ENCODE assay signal across 29 mouse cellular contexts in genomic region chr1:24184981-24185380, GRCm38 (mm10). TPM values are rescaled to one million over a fixed set of nuclear protein-coding genes. Genes with fewer than 3 reads are reported as not detected.
A peak's percentile ranks its signal among the peaks of the same experiment; 100 is the strongest.
DNase-seq lines count a peak whose midpoint lies in the region; ATAC-seq and TF ChIP-seq lines count a peak whose summit lies in the region.
"Had no signal": no experiment of that assay in that cellular context is flagged by ENCODE, and none has a peak within 500 bp of the region (broad histone marks: within the 10 kb centered on the region; RNA-seq: fewer than 3 reads in every experiment).

No protein-coding gene starts in this region.

- H3K36me3 ChIP-seq in midbrain, postnatal 0 days (ENCODE audit: insufficient read depth, low read length) = no peaks in the 10 kb centered on the region
- no peaks in the 10 kb centered on the region for H3K36me3 ChIP-seq in midbrain, embryonic 16.5 days (ENCODE audit: control insufficient read depth, insufficient read depth, low read length)
- H3K36me3 ChIP-seq: hindbrain, embryonic 12.5 days; intestine, embryonic 15.5 days; limb, embryonic 12.5 days; liver, embryonic 15.5 days; neural tube, embryonic 12.5 days; stomach, embryonic 15.5 days had no signal

- no peak for TF ChIP-seq CTCF in midbrain, postnatal 0 days (IDR thresholded peaks at IDR 0.05)

- ATAC-seq in midbrain, postnatal 0 days (ENCODE audit: low FRiP score) = no peak
- no peak for ATAC-seq in midbrain, embryonic 16.5 days
- ATAC-seq: hindbrain, postnatal 0 days; intestine, embryonic 15.5 days had no signal

- H3K4me2 ChIP-seq in midbrain, postnatal 0 days (ENCODE audit: low read depth, low read length, poor library complexity, severe bottlenecking) = no peak overlapping the region
- no peak overlapping the region for H3K4me2 ChIP-seq in midbrain, embryonic 16.5 days (ENCODE audit: low read length)
- H3K4me2 ChIP-seq: heart, embryonic 11.5 days; hindbrain, embryonic 12.5 days; intestine, embryonic 15.5 days; limb, embryonic 12.5 days; liver, embryonic 15.5 days; lung, embryonic 14.5 days; neural tube, embryonic 12.5 days; stomach, embryonic 15.5 days had no signal

- H3K9me3 ChIP-seq in midbrain, postnatal 0 days (ENCODE audit: low read length) = no peaks in the 10 kb centered on the region
- H3K9me3 ChIP-seq in midbrain, embryonic 16.5 days (replicated peaks; ENCODE audit: control insufficient read depth, low read length, poor library complexity, severe bottlenecking) = no peaks in the 10 kb centered on the region
- H3K9me3 ChIP-seq: hindbrain, embryonic 12.5 days; intestine, embryonic 15.5 days; limb, embryonic 12.5 days; liver, embryonic 15.5 days; neural tube, embryonic 12.5 days; stomach, embryonic 15.5 days had no signal

- H3K4me3 ChIP-seq in midbrain, postnatal 0 days (ENCODE audit: low read depth, low read length) = no peak overlapping the region
- H3K4me3 ChIP-seq in midbrain, embryonic 16.5 days (ENCODE audit: low read depth, low read length) = no peak overlapping the region
- H3K4me3 ChIP-seq: gastrocnemius, adult 2 months; hindbrain, embryonic 12.5 days; intestine, embryonic 15.5 days; limb, embryonic 12.5 days; liver, embryonic 15.5 days; neural tube, embryonic 12.5 days; stomach, embryonic 15.5 days had no signal

- 67% methylated on average over 11 of the region's 11 CpGs for WGBS in midbrain, postnatal 0 days
- WGBS in midbrain, embryonic 16.5 days = 74% methylated on average over 11 of the region's 11 CpGs

- no peaks in the 10 kb centered on the region for H3K27me3 ChIP-seq in midbrain, postnatal 0 days (ENCODE audit: insufficient read depth, low read length)
- no peaks in the 10 kb centered on the region for H3K27me3 ChIP-seq in midbrain, embryonic 16.5 days (ENCODE audit: control insufficient read depth, insufficient read depth, low read depth, low read length)
- H3K27me3 ChIP-seq: hindbrain, embryonic 12.5 days; intestine, embryonic 15.5 days; limb, embryonic 12.5 days; liver, embryonic 15.5 days; neural tube, embryonic 12.5 days; stomach, embryonic 15.5 days had no signal

- no peak overlapping the region for H3K27ac ChIP-seq in midbrain, postnatal 0 days (ENCODE audit: low read depth, low read length)
- no peak overlapping the region for H3K27ac ChIP-seq in midbrain, embryonic 16.5 days (ENCODE audit: low read length)
- H3K27ac ChIP-seq: gastrocnemius, adult 2 months; hindbrain, embryonic 12.5 days; hindbrain, postnatal 0 days; intestine, embryonic 15.5 days; limb, embryonic 12.5 days; liver, embryonic 15.5 days; neural tube, embryonic 12.5 days; stomach, embryonic 15.5 days had no signal

- peak; percentile 29 to 33 for DNase-seq in cerebellum, postnatal 25 days
- DNase-seq in cerebellum, adult 11-12 months = no peak
- DNase-seq in layer of hippocampus, adult 18-20 months (ENCODE audit: low spot score in 2 of 2) = peak; percentile 1 to 35
- no peak for DNase-seq in layer of hippocampus, postnatal 10 days (ENCODE audit: low spot score in 2 of 2)
- peak; percentile 27 for DNase-seq in midbrain, postnatal 0 days (ENCODE audit: low spot score)
- peak; percentile 31 for DNase-seq in telencephalon, adult 2 months (ENCODE audit: low read depth, low spot score)
- DNase-seq in natural killer cell, adult 2 months (ENCODE audit: low spot score in 2 of 2) = no peak
- DNase-seq: B cell, adult 2 months; gastrocnemius, adult 2 months; gastrocnemius, postnatal 36 days; heart, adult 18-20 months; heart, postnatal 36 days; kidney, adult 2 months; kidney, postnatal 36 days; lung, embryonic 14.5 days; lung, postnatal 14 days; midbrain, embryonic 14.5 days; thymus, postnatal 14 days had no signal

- H3K9ac ChIP-seq in midbrain, postnatal 0 days (replicated peaks; ENCODE audit: low read length, poor library complexity, severe bottlenecking) = no peak overlapping the region
- H3K9ac ChIP-seq in midbrain, embryonic 16.5 days (ENCODE audit: low read depth, low read length) = no peak overlapping the region
- H3K9ac ChIP-seq: hindbrain, embryonic 12.5 days; intestine, embryonic 15.5 days; limb, embryonic 12.5 days; liver, embryonic 15.5 days; lung, embryonic 14.5 days; neural tube, embryonic 12.5 days; stomach, embryonic 15.5 days had no signal

- no peaks in the 10 kb centered on the region for H3K4me1 ChIP-seq in midbrain, postnatal 0 days (ENCODE audit: insufficient read depth, low read length)
- H3K4me1 ChIP-seq in midbrain, embryonic 16.5 days (ENCODE audit: control insufficient read depth, insufficient read depth, low read length) = no peaks in the 10 kb centered on the region
- H3K4me1 ChIP-seq: hindbrain, embryonic 12.5 days; intestine, embryonic 15.5 days; limb, embryonic 12.5 days; liver, embryonic 15.5 days; neural tube, embryonic 12.5 days; stomach, embryonic 15.5 days had no signal

RNA-seq across cellular contexts. Expression of gene Col9a1, which starts 7.6 kb away (rescaled TPM):
- under 1 TPM; 0.25 to 0.30 TPM for total RNA-seq in layer of hippocampus, adult 18-20 months (2021)
- 1 to 10 TPM; 2.6 to 2.9 TPM for total RNA-seq in layer of hippocampus, postnatal 10 days (2021)
- 1.7 and 2.2 TPM in 2 replicates for total RNA-seq in midbrain, postnatal 0 days (2014; rRNA removed)
- 1.2 and 1.6 TPM in 2 replicates for polyA plus RNA-seq in midbrain, postnatal 0 days (2015; fragmentation: Nextera tagmentation; extraction: Ambion mirVana)
- polyA plus RNA-seq in midbrain, embryonic 16.5 days (2015; fragmentation: Nextera tagmentation; extraction: Ambion mirVana) = 1.7 and 1.8 TPM in 2 replicates
- total RNA-seq: adrenal gland, adult 18-20 months; liver, adult 2 months had no signal
- polyA plus RNA-seq: kidney, adult 2 months; liver, adult 2 months had no signal

Comparison
In these comparisons a context has a peak if more than half of its experiments do, and no peak if none do; other contexts are left out.
1. DNase-seq: peak in cerebellum, postnatal 25 days (2 of 2), layer of hippocampus, adult 18-20 months (2 of 2), midbrain, postnatal 0 days (single experiment) and telencephalon, adult 2 months (single experiment); none in cerebellum, adult 11-12 months (single experiment), layer of hippocampus, postnatal 10 days (0 of 2) and natural killer cell, adult 2 months (0 of 2).